Mouse (Mus musculus): ENCODE results near the gene Crtc2. TPM values are rescaled to one million over a fixed set of nuclear protein-coding genes. Genes with fewer than 3 reads are reported as not detected.

Crtc2 gene
- 19.1 and 20.1 TPM in 2 replicates for polyA plus RNA-seq (2015; fragmentation: Nextera tagmentation; extraction: Ambion mirVana)

DNA sequence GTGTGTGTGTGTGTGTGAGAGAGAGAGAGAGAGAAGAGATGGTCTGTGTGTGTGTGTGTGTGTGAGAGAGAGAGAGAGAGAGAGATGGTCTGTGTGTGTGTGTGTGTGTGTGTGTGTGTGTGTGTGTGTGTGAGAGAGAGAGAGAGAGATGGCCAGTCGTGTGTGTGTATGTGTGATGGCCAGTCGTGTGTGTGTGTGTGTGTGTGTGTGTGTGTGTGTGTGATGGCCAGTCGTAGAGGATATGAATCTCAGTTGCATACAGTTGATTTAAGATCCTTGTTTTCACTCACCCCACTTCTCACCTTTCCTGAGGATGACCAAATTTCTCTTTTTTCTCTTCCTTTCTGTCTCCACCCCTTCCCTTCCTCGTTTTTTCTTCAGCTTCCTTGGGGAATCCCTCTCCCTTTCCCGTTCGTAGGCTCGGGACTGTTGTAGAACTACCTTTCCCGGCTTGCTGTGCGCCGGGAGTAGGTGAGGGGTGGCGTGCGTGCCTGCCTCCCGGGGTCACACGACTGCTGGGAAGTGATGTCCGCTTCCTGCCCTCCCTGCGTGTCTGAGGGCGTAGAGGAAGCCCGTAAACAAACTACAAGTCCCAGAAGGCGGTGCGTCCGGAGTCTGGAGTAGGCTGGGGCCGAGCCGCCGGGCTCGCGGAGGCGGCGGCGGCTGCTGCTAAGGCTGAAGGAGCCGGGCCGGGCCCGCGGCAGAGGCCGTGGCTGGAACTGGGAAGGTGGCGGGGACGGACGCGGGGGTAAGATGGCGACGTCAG lies at the start of gene Crtc2:
Gene Crtc2, plus strand, starts transcription at position 511 of the 766 bp plus-strand sequence.
- peak; percentile 98 for ATAC-seq
- H3K9ac ChIP-seq (ENCODE audit: low read depth, low read length), result peak within 1 kb of the TSS; percentile 84
- WGBS, result under 1% methylated on average over 40 of the region's 40 CpGs
- H3K4me1 ChIP-seq (ENCODE audit: control insufficient read depth, insufficient read depth, low read length), result peaks cover 12% of the 10 kb centered on the region
- peak within 1 kb of the TSS; percentile 79 for H3K4me3 ChIP-seq (ENCODE audit: low read length)
- peak within 1 kb of the TSS; percentile 81 for H3K27ac ChIP-seq (ENCODE audit: low read length)
- no peaks in the 10 kb centered on the region for H3K9me3 ChIP-seq (ENCODE audit: control insufficient read depth, low read length)
- peaks cover 8% of the 10 kb centered on the region for H3K36me3 ChIP-seq (ENCODE audit: control insufficient read depth, insufficient read depth, low read length)
- H3K27me3 ChIP-seq (replicated peaks; ENCODE audit: control insufficient read depth, insufficient read depth, low read length), result no peaks in the 10 kb centered on the region
- peak within 1 kb of the TSS; percentile 70 for H3K4me2 ChIP-seq (ENCODE audit: low read depth, low read length)

DNA sequence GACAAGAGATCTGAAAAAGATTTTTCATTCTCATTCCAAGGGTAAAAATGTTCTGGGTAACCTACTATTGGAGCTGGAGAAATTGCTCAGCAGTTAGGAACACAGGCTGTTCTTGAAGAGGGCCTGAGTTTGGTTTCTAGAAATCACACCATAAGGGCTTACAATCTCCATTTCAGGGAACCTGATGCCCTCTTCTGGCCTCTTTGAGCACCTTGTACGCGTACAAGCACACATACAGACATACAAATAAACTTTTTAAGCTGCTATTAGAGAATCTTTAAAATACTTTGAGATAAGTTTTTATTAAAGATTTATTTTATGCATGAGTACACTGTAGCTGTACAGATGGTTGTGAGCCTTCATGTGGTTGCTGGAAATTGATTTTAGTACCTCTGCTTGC lies 49.4 kb upstream of the Crtc2 start:
- no peak for ATAC-seq
- H3K27me3 ChIP-seq (replicated peaks; ENCODE audit: control insufficient read depth, insufficient read depth, low read length), result no peaks in the 10 kb centered on the region
- no peak overlapping the region for H3K4me2 ChIP-seq (ENCODE audit: low read depth, low read length)
- no peak overlapping the region for H3K4me3 ChIP-seq (ENCODE audit: low read length)
- no peaks in the 10 kb centered on the region for H3K4me1 ChIP-seq (ENCODE audit: control insufficient read depth, insufficient read depth, low read length)
- H3K9ac ChIP-seq (ENCODE audit: low read depth, low read length), result no peak overlapping the region
- peaks cover 10% of the 10 kb centered on the region; the same call in 1 of the 2 replicates for H3K36me3 ChIP-seq (ENCODE audit: control insufficient read depth, insufficient read depth, low read length)
- no peak overlapping the region for H3K27ac ChIP-seq (ENCODE audit: low read length)
- H3K9me3 ChIP-seq (ENCODE audit: control insufficient read depth, low read length), result no peaks in the 10 kb centered on the region
- WGBS, result 91% methylated on average over 2 of the region's 2 CpGs

DNA sequence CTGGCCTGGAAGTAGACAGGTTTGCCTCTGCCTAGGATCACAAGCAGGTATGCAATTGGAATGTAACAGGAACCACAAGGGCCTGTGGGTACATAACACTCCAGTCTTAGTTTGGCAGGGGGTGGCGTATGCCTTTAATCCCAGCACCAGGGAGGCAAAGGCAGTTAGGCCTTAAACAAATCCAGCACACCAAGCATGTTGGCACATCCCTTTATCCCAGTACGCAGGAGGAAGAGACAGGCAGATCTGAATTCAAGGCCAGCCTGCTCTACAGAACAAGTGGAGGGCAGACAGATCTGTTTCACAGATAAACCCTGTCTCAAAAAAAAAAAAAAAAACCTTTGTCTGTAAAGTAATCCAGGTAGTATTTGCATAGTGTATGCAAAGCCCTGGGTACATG lies 45.3 kb upstream of the Crtc2 start:
- Histone ChIP-seq H3K27me3 (replicated peaks; ENCODE audit: control insufficient read depth, insufficient read depth, low read length) (no peaks in the 10 kb centered on the region), H3K9ac (ENCODE audit: low read depth, low read length) (no peak overlapping the region), H3K4me3 (ENCODE audit: low read length) (no peak overlapping the region), H3K4me1 (ENCODE audit: control insufficient read depth, insufficient read depth, low read length) (peaks cover 14% of the 10 kb centered on the region), H3K4me2 (ENCODE audit: low read depth, low read length) (no peak overlapping the region), H3K27ac (ENCODE audit: low read length) (no peak overlapping the region), H3K36me3 (ENCODE audit: control insufficient read depth, insufficient read depth, low read length) (peaks cover 13% of the 10 kb centered on the region), H3K9me3 (ENCODE audit: control insufficient read depth, low read length) (no peaks in the 10 kb centered on the region)
- ATAC-seq, result no peak
- 80% methylated on average over 2 of the region's 2 CpGs for WGBS

DNA sequence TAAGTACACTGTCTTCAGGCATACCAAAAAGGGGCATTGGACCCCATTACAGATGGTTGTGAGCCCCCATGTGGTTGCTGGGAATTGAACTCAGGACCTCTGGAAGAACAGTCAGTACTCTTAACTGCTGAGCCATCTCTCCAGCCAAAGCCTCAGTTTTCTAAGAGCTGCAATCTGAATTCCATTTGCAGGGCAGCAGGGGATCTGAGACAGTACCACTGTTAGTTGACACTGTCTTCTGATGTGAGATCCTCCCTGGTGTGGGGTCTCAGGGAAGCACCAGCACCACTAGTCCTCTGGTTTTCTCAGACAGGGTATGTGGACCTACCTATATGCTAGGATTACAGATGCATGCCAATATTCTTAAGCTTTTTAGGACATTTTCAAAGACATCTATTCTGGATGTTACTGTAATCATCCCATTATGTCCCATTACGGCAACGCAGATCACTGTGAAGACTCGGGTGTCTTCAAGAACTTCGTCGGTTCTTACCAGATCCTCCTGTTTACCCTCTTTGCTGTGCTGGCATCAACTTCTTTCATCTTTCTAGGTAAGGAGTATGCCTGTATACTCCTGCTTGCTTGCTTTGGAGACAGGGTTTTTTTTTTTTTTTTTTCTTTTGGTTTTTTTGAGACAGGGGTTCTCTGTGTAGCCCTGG lies 43.9 kb upstream of the Crtc2 start:
- Histone ChIP-seq H3K27me3 (replicated peaks; ENCODE audit: control insufficient read depth, insufficient read depth, low read length) (no peaks in the 10 kb centered on the region), H3K36me3 (ENCODE audit: control insufficient read depth, insufficient read depth, low read length) (peaks cover 13% of the 10 kb centered on the region), H3K4me2 (ENCODE audit: low read depth, low read length) (no peak overlapping the region), H3K9ac (ENCODE audit: low read depth, low read length) (no peak overlapping the region), H3K4me3 (ENCODE audit: low read length) (no peak overlapping the region), H3K27ac (ENCODE audit: low read length) (no peak overlapping the region), H3K9me3 (ENCODE audit: control insufficient read depth, low read length) (no peaks in the 10 kb centered on the region), H3K4me1 (ENCODE audit: control insufficient read depth, insufficient read depth, low read length) (peaks cover 14% of the 10 kb centered on the region)
- WGBS, result 91% methylated on average over 5 of the region's 5 CpGs
- no peak for ATAC-seq

GRCm38 (mm10) chr3:90211475-90212398 lies 42.2 kb upstream of the Crtc2 start:
- 72% methylated on average over 13 of the region's 13 CpGs for WGBS
- Histone ChIP-seq H3K27me3 (replicated peaks; ENCODE audit: control insufficient read depth, insufficient read depth, low read length) (no peaks in the 10 kb centered on the region), H3K4me2 (ENCODE audit: low read depth, low read length) (peak overlapping the region; percentile 93), H3K9ac (ENCODE audit: low read depth, low read length) (peak overlapping the region; percentile 93), H3K9me3 (ENCODE audit: control insufficient read depth, low read length) (no peaks in the 10 kb centered on the region), H3K4me1 (ENCODE audit: control insufficient read depth, insufficient read depth, low read length) (peaks cover 14% of the 10 kb centered on the region), H3K36me3 (ENCODE audit: control insufficient read depth, insufficient read depth, low read length) (peaks cover 13% of the 10 kb centered on the region), H3K4me3 (ENCODE audit: low read length) (peak overlapping the region; percentile 85), H3K27ac (ENCODE audit: low read length) (no peak overlapping the region; the same call in 1 of the 2 replicates)
- no peak for ATAC-seq

- H3K4me1 ChIP-seq (ENCODE audit: control insufficient read depth, insufficient read depth, low read length), result peaks cover 14% of the 10 kb centered on the region
- H3K27ac ChIP-seq (ENCODE audit: low read length), result peak overlapping the region; percentile 89; the same call in 1 of the 2 replicates
- peak overlapping the region; percentile 93 for H3K9ac ChIP-seq (ENCODE audit: low read depth, low read length)
- no peaks in the 10 kb centered on the region for H3K27me3 ChIP-seq (replicated peaks; ENCODE audit: control insufficient read depth, insufficient read depth, low read length)
- ATAC-seq, result no peak
- peak overlapping the region; percentile 93 for H3K4me2 ChIP-seq (ENCODE audit: low read depth, low read length)
- WGBS, result 9% methylated on average over 5 of the region's 5 CpGs
- peaks cover 13% of the 10 kb centered on the region for H3K36me3 ChIP-seq (ENCODE audit: control insufficient read depth, insufficient read depth, low read length)
- H3K9me3 ChIP-seq (ENCODE audit: control insufficient read depth, low read length), result no peaks in the 10 kb centered on the region
- peak overlapping the region; percentile 85 for H3K4me3 ChIP-seq (ENCODE audit: low read length)
Measured at GRCm38 (mm10) chr3:90212723-90213122, 41.2 kb upstream of the Crtc2 start.

- under 1% methylated on average over 42 of the region's 42 CpGs for WGBS
- Histone ChIP-seq H3K27me3 (replicated peaks; ENCODE audit: control insufficient read depth, insufficient read depth, low read length) (no peaks in the 10 kb centered on the region), H3K4me2 (ENCODE audit: low read depth, low read length) (peak within 1 kb of the TSS; percentile 93), H3K4me1 (ENCODE audit: control insufficient read depth, insufficient read depth, low read length) (peaks cover 14% of the 10 kb centered on the region), H3K9ac (ENCODE audit: low read depth, low read length) (peak within 1 kb of the TSS; percentile 93), H3K27ac (ENCODE audit: low read length) (peak within 1 kb of the TSS; percentile 89), H3K4me3 (ENCODE audit: low read length) (peak within 1 kb of the TSS; percentile 85), H3K9me3 (ENCODE audit: control insufficient read depth, low read length) (no peaks in the 10 kb centered on the region), H3K36me3 (ENCODE audit: control insufficient read depth, insufficient read depth, low read length) (peaks cover 7% of the 10 kb centered on the region)
- peak; percentile 95 for ATAC-seq
Measured at GRCm38 (mm10) chr3:90213377-90213866, 40.5 kb upstream of the Crtc2 start, which contains the start of the genes Rps27 and Rab13. Gene Rps27, minus strand, starts transcription at chr3:90213651. Gene Rab13, plus strand, starts transcription at chr3:90213695.

DNA sequence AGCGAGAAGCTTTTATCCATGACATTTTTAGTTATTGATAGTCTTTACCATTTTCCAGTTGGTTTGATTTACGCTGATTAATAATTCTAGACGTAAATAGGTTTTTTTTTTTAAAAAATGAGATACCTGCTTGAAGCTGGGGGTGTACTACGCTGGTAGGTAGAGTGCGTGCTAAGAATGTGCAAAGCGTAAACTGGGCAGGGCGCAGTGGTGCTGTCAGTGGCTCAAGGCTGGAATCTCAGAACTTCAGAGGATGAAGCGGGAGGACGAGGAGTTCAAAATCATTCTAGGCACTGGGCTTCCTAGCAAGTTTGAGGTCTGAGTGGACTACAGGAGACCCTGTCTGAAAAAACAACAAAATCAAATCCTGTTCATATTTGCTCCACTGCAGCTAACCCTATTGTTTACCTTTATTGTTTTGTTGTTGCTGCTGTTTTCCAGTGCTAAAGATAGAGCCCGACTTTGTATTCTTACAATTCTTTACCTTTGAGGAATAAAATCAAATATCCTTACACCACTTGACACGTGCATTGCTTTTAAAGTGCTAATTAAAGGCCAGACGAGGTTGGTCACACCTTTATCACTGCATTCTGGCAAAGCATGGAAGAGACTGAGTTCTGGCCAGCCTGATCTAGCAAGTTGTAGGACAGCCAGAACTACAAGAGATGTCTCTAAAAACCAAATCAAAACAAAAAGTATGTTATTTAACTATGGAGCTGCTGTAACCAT lies 39.8 kb upstream of the Crtc2 start:
- H3K4me2 ChIP-seq (ENCODE audit: low read depth, low read length), result peak overlapping the region; percentile 43
- peaks cover 14% of the 10 kb centered on the region for H3K4me1 ChIP-seq (ENCODE audit: control insufficient read depth, insufficient read depth, low read length)
- peak overlapping the region; percentile 46; the same call in 1 of the 2 replicates for H3K9ac ChIP-seq (ENCODE audit: low read depth, low read length)
- H3K36me3 ChIP-seq (ENCODE audit: control insufficient read depth, insufficient read depth, low read length), result peaks cover 3% of the 10 kb centered on the region; the same call in 1 of the 2 replicates
- H3K27ac ChIP-seq (ENCODE audit: low read length), result no peak overlapping the region
- peak; percentile 66 for ATAC-seq
- peak overlapping the region; percentile 85 for H3K4me3 ChIP-seq (ENCODE audit: low read length)
- no peaks in the 10 kb centered on the region for H3K9me3 ChIP-seq (ENCODE audit: control insufficient read depth, low read length)
- WGBS, result 12% methylated on average over 12 of the region's 12 CpGs
- no peaks in the 10 kb centered on the region for H3K27me3 ChIP-seq (replicated peaks; ENCODE audit: control insufficient read depth, insufficient read depth, low read length)

All from intestine, embryonic 16.5 days (tissue).